Mouse (Mus musculus): ENCODE results near the gene B9d1. TPM values are rescaled to one million over a fixed set of nuclear protein-coding genes. Genes with fewer than 3 reads are reported as not detected.
A peak's percentile ranks its signal among the peaks of the same experiment; 100 is the strongest.

B9d1 gene
- polyA plus RNA-seq (2012; rRNA removed) = 42.7 and 43.3 TPM in 2 replicates

- Histone ChIP-seq H3K27me3 (replicated peaks; ENCODE audit: control insufficient read depth, insufficient read depth, low read length) (no peaks in the 10 kb centered on the region), H3K27ac (ENCODE audit: insufficient read depth, low read depth, low read length) (peak within 1 kb of the TSS; percentile 90)
- whole genome bisulfite sequencing = under 1% methylated on average over 39 of the region's 39 CpGs
Observed at GRCm38 (mm10) chr11:61504713-61505257, at the start of gene B9d1. B9d1 (plus strand) TSS chr11:61505144.

GRCm38 (mm10) chr11:61464071-61464470, 40.9 kb upstream of the B9d1 start:
- 70% methylated on average over 2 of the region's 2 CpGs for WGBS

More at GRCm38 (mm10) chr11:61504713-61505257, at the start of gene B9d1:
- TF ChIP-seq CTCF (conservative IDR thresholded peaks at IDR 0.05; ENCODE audit: insufficient read depth, insufficient read length, low read depth, low read length) (peak; percentile 98), POLR2A (IDR thresholded peaks at IDR 0.05; ENCODE audit: low read depth, low read length) (no peak)
- DNase-seq = peak; percentile 99
- Histone ChIP-seq H3K4me3 (ENCODE audit: insufficient read depth, low read depth, low read length) (peak within 1 kb of the TSS; percentile 68), H3K36me3 (ENCODE audit: control insufficient read depth, insufficient read depth, low read length) (no peaks in the 10 kb centered on the region), H3K4me1 (ENCODE audit: control insufficient read depth, insufficient read depth, low read length) (no peaks in the 10 kb centered on the region)

GRCm38 (mm10) chr11:61465422-61465821, 39.5 kb upstream of the B9d1 start:
- no peaks in the 10 kb centered on the region for H3K36me3 ChIP-seq (ENCODE audit: control insufficient read depth, insufficient read depth, low read length)
- H3K27me3 ChIP-seq (replicated peaks; ENCODE audit: control insufficient read depth, insufficient read depth, low read length) = no peaks in the 10 kb centered on the region; the same call in 1 of the 2 replicates
- no peak overlapping the region for H3K27ac ChIP-seq (ENCODE audit: insufficient read depth, low read depth, low read length)
- H3K4me3 ChIP-seq (ENCODE audit: insufficient read depth, low read depth, low read length) = no peak overlapping the region
- H3K4me1 ChIP-seq (ENCODE audit: control insufficient read depth, insufficient read depth, low read length) = no peaks in the 10 kb centered on the region
- TF ChIP-seq CTCF (conservative IDR thresholded peaks at IDR 0.05; ENCODE audit: insufficient read depth, insufficient read length, low read depth, low read length) (no peak), POLR2A (IDR thresholded peaks at IDR 0.05; ENCODE audit: low read depth, low read length) (no peak)
- 61% methylated on average over 4 of the region's 4 CpGs for WGBS
- DNase-seq = no peak

More at GRCm38 (mm10) chr11:61464071-61464470, 40.9 kb upstream of the B9d1 start:
- Histone ChIP-seq H3K27me3 (replicated peaks; ENCODE audit: control insufficient read depth, insufficient read depth, low read length) (no peaks in the 10 kb centered on the region; the same call in 1 of the 2 replicates), H3K27ac (ENCODE audit: insufficient read depth, low read depth, low read length) (no peak overlapping the region), H3K36me3 (ENCODE audit: control insufficient read depth, insufficient read depth, low read length) (no peaks in the 10 kb centered on the region), H3K4me1 (ENCODE audit: control insufficient read depth, insufficient read depth, low read length) (no peaks in the 10 kb centered on the region), H3K4me3 (ENCODE audit: insufficient read depth, low read depth, low read length) (no peak overlapping the region)
- DNase-seq = no peak
- TF ChIP-seq CTCF (conservative IDR thresholded peaks at IDR 0.05; ENCODE audit: insufficient read depth, insufficient read length, low read depth, low read length) (no peak), POLR2A (IDR thresholded peaks at IDR 0.05; ENCODE audit: low read depth, low read length) (no peak)

GRCm38 (mm10) chr11:61468534-61468933, 36.4 kb upstream of the B9d1 start:
- Histone ChIP-seq H3K4me3 (ENCODE audit: insufficient read depth, low read depth, low read length) (no peak overlapping the region), H3K4me1 (ENCODE audit: control insufficient read depth, insufficient read depth, low read length) (no peaks in the 10 kb centered on the region), H3K27ac (ENCODE audit: insufficient read depth, low read depth, low read length) (no peak overlapping the region), H3K36me3 (ENCODE audit: control insufficient read depth, insufficient read depth, low read length) (no peaks in the 10 kb centered on the region), H3K27me3 (replicated peaks; ENCODE audit: control insufficient read depth, insufficient read depth, low read length) (no peaks in the 10 kb centered on the region; the same call in 1 of the 2 replicates)
- no peak for TF ChIP-seq CTCF (conservative IDR thresholded peaks at IDR 0.05; ENCODE audit: insufficient read depth, insufficient read length, low read depth, low read length)
- TF ChIP-seq POLR2A (IDR thresholded peaks at IDR 0.05; ENCODE audit: low read depth, low read length) = no peak
- 88% methylated on average over 4 of the region's 4 CpGs for WGBS
- DNase-seq = no peak

GRCm38 (mm10) chr11:61469317-61469917, 35.5 kb upstream of the B9d1 start:
- H3K4me1 ChIP-seq (ENCODE audit: control insufficient read depth, insufficient read depth, low read length) = no peaks in the 10 kb centered on the region
- no peak for DNase-seq
- TF ChIP-seq CTCF (conservative IDR thresholded peaks at IDR 0.05; ENCODE audit: insufficient read depth, insufficient read length, low read depth, low read length) (no peak), POLR2A (IDR thresholded peaks at IDR 0.05; ENCODE audit: low read depth, low read length) (no peak)
- 65% methylated on average over 7 of the region's 7 CpGs for WGBS
- no peaks in the 10 kb centered on the region; the same call in 1 of the 2 replicates for H3K27me3 ChIP-seq (replicated peaks; ENCODE audit: control insufficient read depth, insufficient read depth, low read length)
- no peak overlapping the region for H3K27ac ChIP-seq (ENCODE audit: insufficient read depth, low read depth, low read length)
- no peak overlapping the region for H3K4me3 ChIP-seq (ENCODE audit: insufficient read depth, low read depth, low read length)
- H3K36me3 ChIP-seq (ENCODE audit: control insufficient read depth, insufficient read depth, low read length) = no peaks in the 10 kb centered on the region

- Histone ChIP-seq H3K4me1 (ENCODE audit: control insufficient read depth, insufficient read depth, low read length) (no peaks in the 10 kb centered on the region), H3K27ac (ENCODE audit: insufficient read depth, low read depth, low read length) (no peak overlapping the region), H3K27me3 (replicated peaks; ENCODE audit: control insufficient read depth, insufficient read depth, low read length) (no peaks in the 10 kb centered on the region), H3K4me3 (ENCODE audit: insufficient read depth, low read depth, low read length) (no peak overlapping the region), H3K36me3 (ENCODE audit: control insufficient read depth, insufficient read depth, low read length) (no peaks in the 10 kb centered on the region)
- TF ChIP-seq CTCF (conservative IDR thresholded peaks at IDR 0.05; ENCODE audit: insufficient read depth, insufficient read length, low read depth, low read length) (no peak), POLR2A (IDR thresholded peaks at IDR 0.05; ENCODE audit: low read depth, low read length) (no peak)
- DNase-seq = no peak
Observed at GRCm38 (mm10) chr11:61470880-61471279, 34.1 kb upstream of the B9d1 start.

- 56% methylated on average over 4 of the region's 4 CpGs for WGBS
- DNase-seq = no peak
- no peak overlapping the region for H3K27ac ChIP-seq (ENCODE audit: insufficient read depth, low read depth, low read length)
- no peak overlapping the region for H3K4me3 ChIP-seq (ENCODE audit: insufficient read depth, low read depth, low read length)
- H3K4me1 ChIP-seq (ENCODE audit: control insufficient read depth, insufficient read depth, low read length) = no peaks in the 10 kb centered on the region
- H3K36me3 ChIP-seq (ENCODE audit: control insufficient read depth, insufficient read depth, low read length) = no peaks in the 10 kb centered on the region
- TF ChIP-seq CTCF (conservative IDR thresholded peaks at IDR 0.05; ENCODE audit: insufficient read depth, insufficient read length, low read depth, low read length) (no peak), POLR2A (IDR thresholded peaks at IDR 0.05; ENCODE audit: low read depth, low read length) (no peak)
- no peaks in the 10 kb centered on the region; the same call in 1 of the 2 replicates for H3K27me3 ChIP-seq (replicated peaks; ENCODE audit: control insufficient read depth, insufficient read depth, low read length)
Observed at GRCm38 (mm10) chr11:61473630-61474029, 31.3 kb upstream of the B9d1 start.
